16 mouse cellular contexts compared by ENCODE assay signal in genomic region chr19:35819626-35820025, GRCm38 (mm10).
"Had no signal": no experiment of that assay in that cellular context is flagged by ENCODE, and none has a peak within 500 bp of the region (broad histone marks: within the 10 kb centered on the region; RNA-seq: fewer than 3 reads in every experiment).

No protein-coding gene starts in this region.

- H3K4me2 ChIP-seq: neural tube, embryonic 12.5 days; neural tube, embryonic 13.5 days; neural tube, embryonic 15.5 days; stomach, embryonic 15.5 days had no signal

- H3K4me3 ChIP-seq: neural tube, embryonic 12.5 days; neural tube, embryonic 13.5 days; neural tube, embryonic 15.5 days; stomach, embryonic 15.5 days had no signal

- DNase-seq: retina, postnatal 1 day; right cerebral cortex, adult 18-20 months; right cerebral cortex, postnatal 14 days; right cerebral cortex, postnatal 25 days; right cerebral cortex, postnatal 4 days; spleen, adult 18-20 months; thymus, adult 18-20 months; thymus, adult 2 months; thymus, postnatal 14 days; thymus, postnatal 25 days; thymus, postnatal 36 days; thymus, postnatal 4 days had no signal

- H3K36me3 ChIP-seq: neural tube, embryonic 12.5 days; neural tube, embryonic 13.5 days; neural tube, embryonic 15.5 days; stomach, embryonic 15.5 days had no signal

- H3K27me3 ChIP-seq: neural tube, embryonic 12.5 days; neural tube, embryonic 13.5 days; neural tube, embryonic 15.5 days; stomach, embryonic 15.5 days had no signal
